Mouse (Mus musculus) embryonic facial prominence, embryonic 11.5 days (tissue): ENCODE measurements around the gene Ndufa9. TPM values are rescaled to one million over a fixed set of nuclear protein-coding genes. Genes with fewer than 3 reads are reported as not detected.
A peak's percentile ranks its signal among the peaks of the same experiment; 100 is the strongest.

Experiments
- ATAC-seq: fragments of 200-750 bp; cut with Nextera tagmentation; replicated peaks from 2 replicates; pipeline ENCODE4 v1.8.0; 2017; ENCODE audit warnings: low read depth; ENCODE audit not compliant: insufficient number of reproducible peaks, low FRiP score, low TSS enrichment
- DNase-seq: peaks from one replicate; pipeline ENCODE4 v3.0.0-alpha.2; 2015; ENCODE audit warnings: low spot score
- H3K27ac ChIP-seq: fragments of 300-500 bp; sonication (generic); replicated peaks from 2 replicates; pipeline ENCODE4 v1.5.1; 2014; ENCODE audit warnings: mild to moderate bottlenecking, low read depth, low read length, control low read depth
- H3K27me3 ChIP-seq: fragments of 300-500 bp; sonication (generic); 2 replicates; pipeline ENCODE4 v1.6.1; 2014; ENCODE audit warnings: mild to moderate bottlenecking, low read length, moderate library complexity, mixed read lengths; ENCODE audit not compliant: control insufficient read depth, insufficient read depth
- H3K36me3 ChIP-seq: fragments of 300-500 bp; sonication (generic); replicated peaks from 2 replicates; pipeline ENCODE4 v1.6.1; 2014; ENCODE audit warnings: low read depth, mild to moderate bottlenecking, low read length, moderate library complexity, mixed read lengths; ENCODE audit not compliant: control insufficient read depth, insufficient read depth
- H3K4me1 ChIP-seq: fragments of 300-500 bp; sonication (generic); 2 replicates; pipeline ENCODE4 v1.6.1; 2014; ENCODE audit warnings: low read length, mixed read lengths; ENCODE audit not compliant: control insufficient read depth, insufficient read depth
- H3K4me2 ChIP-seq: fragments of 300-500 bp; sonication (generic); 2 replicates; pipeline ENCODE4 v1.6.1; 2014; ENCODE audit warnings: low read depth, mild to moderate bottlenecking, control low read depth, low read length, moderate library complexity
- H3K4me3 ChIP-seq: fragments of 300-500 bp; sonication (generic); 2 replicates; pipeline ENCODE4 v1.5.1; 2014; ENCODE audit warnings: low read depth, low read length, control low read depth
- H3K9ac ChIP-seq: fragments of 300-500 bp; sonication (generic); replicated peaks from 2 replicates; pipeline ENCODE4 v1.6.1; 2014; ENCODE audit warnings: mild to moderate bottlenecking, control low read depth, low read length
- H3K9me3 ChIP-seq: fragments of 300-500 bp; sonication (generic); replicated peaks from 2 replicates; pipeline ENCODE4 v1.6.1; 2016; ENCODE audit warnings: mild to moderate bottlenecking, low read length, inconsistent platforms, mixed read lengths; ENCODE audit not compliant: control insufficient read depth
- WGBS: fragments of 180-500 bp; shearing (Covaris S2); extraction: QIAGEN DNeasy Blood & Tissue Kit; methylation state at CpG from one replicate; pipeline ENCODE4 v1.1.7; 2014; 5-methylcytosine and 5-hydroxymethylcytosine counted together
- polyA plus RNA-seq: library from polyadenylated mRNA; unstranded; fragments of >200 nt; fragmentation: Nextera tagmentation; extraction: Ambion mirVana; gene quantifications from 2 replicates; pipeline ENCODE4 v1.2.1, GENCODE M21; 2014

Ndufa9 gene
- polyA plus RNA-seq, 1 experiment from 2014 or later = 220 TPM

DNA sequence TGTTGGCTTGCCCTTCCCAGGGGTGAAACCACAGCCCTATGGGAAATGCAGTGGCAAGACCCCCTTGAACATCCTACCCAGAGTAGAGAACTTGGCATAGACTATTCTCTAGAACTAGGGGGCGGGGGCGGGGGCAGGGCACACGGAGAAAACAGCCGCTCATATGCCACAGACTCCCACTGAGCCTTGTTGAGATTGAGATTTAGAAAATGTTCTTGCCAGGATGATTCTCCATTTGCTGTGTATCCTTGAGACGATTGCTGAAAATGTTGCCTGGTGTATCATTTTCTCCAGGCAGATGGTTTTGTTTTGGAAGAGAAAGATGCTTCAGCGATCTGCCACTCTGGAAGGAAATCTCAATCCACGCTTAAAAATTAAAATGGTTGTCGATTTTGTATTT is 40.4 kb downstream of the Ndufa9 start:
- WGBS = 86% methylated on average over 8 of the region's 8 CpGs
- H3K9ac ChIP-seq = no peak overlapping the region
- DNase-seq (no peak), ATAC-seq (no peak)
- no peak overlapping the region for H3K4me3 ChIP-seq
- H3K4me2 ChIP-seq = no peak overlapping the region
- H3K27ac ChIP-seq = no peak overlapping the region
- H3K9me3 ChIP-seq = no peaks in the 10 kb centered on the region
- H3K4me1 ChIP-seq = no peaks in the 10 kb centered on the region
- no peaks in the 10 kb centered on the region for H3K36me3 ChIP-seq
- H3K27me3 ChIP-seq = no peaks in the 10 kb centered on the region

- Histone ChIP-seq H3K9ac (no peak overlapping the region), H3K4me1 (no peaks in the 10 kb centered on the region), H3K4me2 (no peak overlapping the region), H3K9me3 (no peaks in the 10 kb centered on the region), H3K4me3 (no peak overlapping the region), H3K27me3 (no peaks in the 10 kb centered on the region), H3K36me3 (no peaks in the 10 kb centered on the region), H3K27ac (no peak overlapping the region)
- 66% methylated on average over 4 of the region's 4 CpGs for WGBS
- no peak for ATAC-seq
- no peak for DNase-seq
These were observed 40.8 kb downstream of the Ndufa9 start for GRCm38 (mm10) chr6:126808134-126808533.

GRCm38 (mm10) chr6:126806783-126807182 is 42.2 kb downstream of the Ndufa9 start:
- no peak for DNase-seq
- WGBS = 87% methylated on average over 3 of the region's 3 CpGs

GRCm38 (mm10) chr6:126802946-126803345 is 46.0 kb downstream of the Ndufa9 start:
- H3K4me2 ChIP-seq = no peak overlapping the region
- H3K9me3 ChIP-seq = no peaks in the 10 kb centered on the region
- no peak overlapping the region for H3K27ac ChIP-seq
- WGBS = 37% methylated on average over 11 of the region's 11 CpGs
- no peaks in the 10 kb centered on the region for H3K27me3 ChIP-seq
- H3K9ac ChIP-seq = no peak overlapping the region
- no peak overlapping the region for H3K4me3 ChIP-seq
- DNase-seq (no peak), ATAC-seq (no peak)
- no peaks in the 10 kb centered on the region for H3K36me3 ChIP-seq
- no peaks in the 10 kb centered on the region for H3K4me1 ChIP-seq

More at GRCm38 (mm10) chr6:126806783-126807182, 42.2 kb downstream of the Ndufa9 start:
- Histone ChIP-seq H3K27me3 (no peaks in the 10 kb centered on the region), H3K4me2 (no peak overlapping the region), H3K27ac (no peak overlapping the region), H3K36me3 (no peaks in the 10 kb centered on the region), H3K9ac (no peak overlapping the region), H3K4me1 (no peaks in the 10 kb centered on the region), H3K4me3 (no peak overlapping the region), H3K9me3 (no peaks in the 10 kb centered on the region)
- ATAC-seq = no peak

- H3K36me3 ChIP-seq = no peaks in the 10 kb centered on the region
- H3K27me3 ChIP-seq = no peaks in the 10 kb centered on the region
- H3K9me3 ChIP-seq = no peaks in the 10 kb centered on the region
- no peak overlapping the region for H3K9ac ChIP-seq
- no peak for ATAC-seq
- no peak overlapping the region for H3K27ac ChIP-seq
- 83% methylated on average over 6 of the region's 6 CpGs for WGBS
- no peaks in the 10 kb centered on the region for H3K4me1 ChIP-seq
- no peak overlapping the region for H3K4me3 ChIP-seq
- H3K4me2 ChIP-seq = no peak overlapping the region
- DNase-seq = no peak
These were observed 54.2 kb downstream of the Ndufa9 start for GRCm38 (mm10) chr6:126794751-126795150.

- H3K36me3 ChIP-seq = no peaks in the 10 kb centered on the region
These were observed 55.2 kb downstream of the Ndufa9 start for GRCm38 (mm10) chr6:126793689-126794088.

DNA sequence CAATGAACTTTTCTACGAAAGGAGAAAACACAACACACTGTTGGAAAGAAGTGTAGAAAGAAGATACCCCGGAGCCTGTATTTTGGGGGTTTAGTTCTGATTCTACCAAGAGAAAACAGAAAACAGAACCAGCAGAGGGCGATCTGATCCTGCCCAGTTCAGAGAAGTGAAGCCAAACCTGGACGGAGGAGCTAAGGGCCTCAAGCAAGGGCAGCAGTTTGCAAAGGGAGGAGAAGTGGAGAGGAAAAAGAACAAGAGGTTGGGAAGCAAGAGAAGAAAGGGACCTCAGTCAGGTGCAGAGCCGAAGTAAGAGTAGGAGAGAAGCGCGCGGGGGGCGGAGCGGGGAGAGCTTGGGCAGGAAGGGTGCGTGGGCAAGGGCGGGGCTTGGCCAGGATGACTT is 57.0 kb downstream of the Ndufa9 start:
- Histone ChIP-seq H3K9ac (no peak overlapping the region), H3K4me1 (no peaks in the 10 kb centered on the region), H3K9me3 (no peaks in the 10 kb centered on the region), H3K4me2 (peak overlapping the region; percentile 10; the same call in 1 of the 2 replicates), H3K27ac (no peak overlapping the region), H3K36me3 (no peaks in the 10 kb centered on the region), H3K4me3 (0 out of 2 replicates have a peak overlapping the region, but pooled peaks have one; percentile 7), H3K27me3 (no peaks in the 10 kb centered on the region)
- 36% methylated on average over 12 of the region's 12 CpGs for WGBS
- ATAC-seq (no peak), DNase-seq (peak; percentile 66)

More at GRCm38 (mm10) chr6:126793689-126794088, 55.2 kb downstream of the Ndufa9 start:
- no peak for ATAC-seq
- no peaks in the 10 kb centered on the region for H3K9me3 ChIP-seq
- H3K4me2 ChIP-seq = no peak overlapping the region
- DNase-seq = no peak
- H3K4me1 ChIP-seq = no peaks in the 10 kb centered on the region
- no peak overlapping the region for H3K27ac ChIP-seq
- no peak overlapping the region for H3K9ac ChIP-seq
- 94% methylated on average over 6 of the region's 6 CpGs for WGBS
- H3K27me3 ChIP-seq = no peaks in the 10 kb centered on the region
- H3K4me3 ChIP-seq = no peak overlapping the region

DNA sequence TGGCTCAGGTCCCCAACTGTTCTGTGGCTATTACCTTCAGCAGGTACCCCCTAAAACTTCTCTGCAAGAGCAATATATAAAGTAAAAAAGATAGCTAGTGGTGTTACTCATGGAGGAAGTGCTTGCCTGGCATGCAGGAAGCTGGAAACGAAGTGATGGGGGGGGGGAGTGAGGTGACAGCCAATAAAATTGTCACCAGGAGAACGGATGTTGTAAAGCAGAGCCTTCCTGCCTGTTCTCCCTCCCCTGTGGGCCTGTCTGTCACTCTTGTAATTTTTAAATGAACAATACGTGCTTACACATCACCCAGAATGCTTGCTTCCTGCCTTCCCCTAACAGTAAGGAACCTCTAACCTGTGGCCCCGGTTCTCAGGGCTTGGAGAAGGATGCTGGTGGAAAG is 57.4 kb downstream of the Ndufa9 start:
- no peak for ATAC-seq

More for the DNA sequence above, 57.4 kb downstream of the Ndufa9 start:
- no peak for DNase-seq
- 52% methylated on average over 4 of the region's 4 CpGs for WGBS
- Histone ChIP-seq H3K36me3 (no peaks in the 10 kb centered on the region), H3K27ac (no peak overlapping the region), H3K27me3 (no peaks in the 10 kb centered on the region), H3K4me1 (no peaks in the 10 kb centered on the region), H3K9ac (no peak overlapping the region), H3K4me2 (no peak overlapping the region), H3K4me3 (no peak overlapping the region), H3K9me3 (no peaks in the 10 kb centered on the region)
